Mouse (Mus musculus): ENCODE results near the gene Top3a. TPM values are rescaled to one million over a fixed set of nuclear protein-coding genes. Genes with fewer than 3 reads are reported as not detected.

Top3a gene
- polyA plus RNA-seq (2014; fragmentation: Illumina TruSeq; extraction: RNeasy Lipid Tissue Mini Kit (QIAGEN cat#74804); ENCODE audit: low read depth, low replicate concordance) = 4.9 TPM

DNA sequence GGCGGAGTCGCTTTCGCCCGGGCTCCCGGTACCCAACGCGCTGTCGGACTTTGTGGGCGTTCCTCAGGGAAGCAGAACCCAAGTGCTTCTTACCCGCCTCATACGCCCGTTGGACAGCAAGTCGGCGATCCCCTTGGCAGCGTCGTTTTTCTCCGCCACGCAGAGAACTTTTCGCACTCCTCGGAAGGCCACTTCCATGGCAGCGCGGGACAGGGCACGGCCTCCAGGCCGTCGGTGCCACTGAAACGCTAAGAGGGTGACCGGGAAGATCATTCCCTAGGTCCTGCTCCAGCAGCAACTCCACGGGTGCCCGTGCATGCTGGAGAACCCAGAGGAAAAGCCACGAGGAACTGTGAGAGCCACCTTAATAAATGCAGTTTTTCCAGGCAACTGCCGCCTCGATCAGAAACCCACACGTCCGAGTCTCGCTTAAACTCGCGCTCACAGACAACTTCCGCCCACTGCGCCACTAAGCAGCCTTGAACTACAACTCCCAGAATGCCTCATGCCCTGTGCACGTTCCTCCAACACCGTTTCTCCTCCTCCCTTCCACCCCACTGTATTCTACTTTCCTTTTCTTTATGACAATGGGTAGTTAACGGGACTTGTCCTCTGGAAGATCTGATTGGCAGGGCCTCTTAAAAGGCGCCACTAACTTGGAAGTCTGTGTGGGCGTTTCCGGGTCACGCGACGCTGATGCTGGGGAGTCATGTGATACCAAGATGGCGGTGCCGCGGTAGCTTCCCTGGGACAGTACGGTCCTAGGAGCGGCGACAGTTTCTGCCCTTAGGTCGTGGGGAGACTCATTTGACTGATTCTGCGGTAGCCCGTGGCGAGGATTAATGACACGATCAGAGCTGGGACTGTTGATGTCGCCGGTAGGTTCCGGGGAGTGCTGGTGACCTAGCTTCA is at the start of gene Top3a, which contains the start of gene Smcr8:
TSS of gene Top3a (minus strand) at position 537 of the 912 bp plus-strand sequence.
TSS of gene Smcr8 (plus strand) at position 696 of the 912 bp plus-strand sequence.

GRCm38 (mm10) chr11:60811618-60812017 is 34.5 kb upstream of the Top3a start, which contains the start of gene Shmt1:
Shmt1 (minus strand) TSS chr11:60811718.

GRCm38 (mm10) chr11:60728260-60728761 is 48.9 kb downstream of the Top3a start, which contains the start of gene Mief2:
Mief2 (plus strand) TSS chr11:60728398.

DNA sequence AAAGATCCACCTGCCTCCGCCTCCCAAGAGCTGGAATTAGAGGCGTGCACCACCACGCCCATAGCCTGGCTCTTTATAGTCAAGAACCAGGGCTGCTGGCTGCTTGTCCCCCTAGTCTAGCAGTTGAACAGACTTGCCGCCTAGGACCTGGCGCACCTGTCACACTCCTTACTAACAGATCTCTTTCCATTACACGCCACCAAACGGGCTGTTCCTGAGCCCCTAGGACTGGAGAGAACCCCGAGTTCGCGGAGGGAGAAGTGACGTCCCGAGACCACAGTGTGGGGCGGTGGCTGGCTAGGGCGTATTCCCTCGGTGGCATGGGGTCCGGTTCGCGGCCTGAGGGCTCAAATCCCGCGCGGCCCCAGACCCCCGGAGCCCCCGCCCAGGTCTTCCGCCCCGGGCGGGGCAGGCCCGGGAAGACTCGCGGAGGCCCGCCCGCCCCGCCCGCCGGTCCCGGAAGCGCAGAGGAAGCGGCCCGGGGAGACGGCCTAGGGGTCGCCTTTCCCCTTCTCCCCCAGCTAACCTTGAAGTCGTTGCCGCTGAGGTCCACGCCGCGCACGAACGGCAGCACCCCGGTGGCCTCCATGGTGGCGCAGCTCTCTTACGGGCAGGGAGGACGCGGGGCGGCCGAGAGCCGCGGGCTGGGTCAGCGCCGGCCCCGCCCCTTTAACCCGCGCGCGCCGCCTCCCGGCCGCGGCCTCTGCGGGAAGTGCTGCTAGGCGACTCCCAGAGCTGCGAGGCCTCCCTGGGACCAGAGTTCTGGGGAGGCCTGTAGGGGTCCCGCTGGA is 50.4 kb downstream of the Top3a start, which contains the start of gene Flii:
TSS of gene Flii (minus strand) at position 663 of the 791 bp plus-strand sequence.

GRCm38 (mm10) chr11:60699524-60700075 is 77.6 kb downstream of the Top3a start, which contains the start of gene Llgl1:
Llgl1 (plus strand) TSS chr11:60699723.

Other genes starting within 250 kb of the Top3a start
- 89.8 TPM for gene Alkbh5, start 241.0 kb downstream of the Top3a start, polyA plus RNA-seq (2014; fragmentation: Illumina TruSeq; extraction: RNeasy Lipid Tissue Mini Kit (QIAGEN cat#74804); ENCODE audit: low read depth, low replicate concordance)
- gene Llgl1, start 77.6 kb downstream of the Top3a start, polyA plus RNA-seq (2014; fragmentation: Illumina TruSeq; extraction: RNeasy Lipid Tissue Mini Kit (QIAGEN cat#74804); ENCODE audit: low read depth, low replicate concordance) = 0.52 TPM
- gene Flii, start 50.1 kb downstream of the Top3a start, polyA plus RNA-seq (2014; fragmentation: Illumina TruSeq; extraction: RNeasy Lipid Tissue Mini Kit (QIAGEN cat#74804); ENCODE audit: low read depth, low replicate concordance) = 8.9 TPM
- gene Mief2, start 49.0 kb downstream of the Top3a start, polyA plus RNA-seq (2014; fragmentation: Illumina TruSeq; extraction: RNeasy Lipid Tissue Mini Kit (QIAGEN cat#74804); ENCODE audit: low read depth, low replicate concordance) = 0.87 TPM
- gene Smcr8, start 159 bp upstream of the Top3a start, polyA plus RNA-seq (2014; fragmentation: Illumina TruSeq; extraction: RNeasy Lipid Tissue Mini Kit (QIAGEN cat#74804); ENCODE audit: low read depth, low replicate concordance) = 14.1 TPM
- 40.2 TPM for gene Shmt1, start 34.4 kb upstream of the Top3a start, polyA plus RNA-seq (2014; fragmentation: Illumina TruSeq; extraction: RNeasy Lipid Tissue Mini Kit (QIAGEN cat#74804); ENCODE audit: low read depth, low replicate concordance)
- 5.1 TPM for gene Dhrs7b, start 53.3 kb upstream of the Top3a start, polyA plus RNA-seq (2014; fragmentation: Illumina TruSeq; extraction: RNeasy Lipid Tissue Mini Kit (QIAGEN cat#74804); ENCODE audit: low read depth, low replicate concordance)
- gene Tmem11, start 101.9 kb upstream of the Top3a start, polyA plus RNA-seq (2014; fragmentation: Illumina TruSeq; extraction: RNeasy Lipid Tissue Mini Kit (QIAGEN cat#74804); ENCODE audit: low read depth, low replicate concordance) = 16.0 TPM
- 2.3 TPM for gene Natd1, start 137.4 kb upstream of the Top3a start, polyA plus RNA-seq (2014; fragmentation: Illumina TruSeq; extraction: RNeasy Lipid Tissue Mini Kit (QIAGEN cat#74804); ENCODE audit: low read depth, low replicate concordance)
- 18.3 TPM for gene Map2k3, start 154.7 kb upstream of the Top3a start, polyA plus RNA-seq (2014; fragmentation: Illumina TruSeq; extraction: RNeasy Lipid Tissue Mini Kit (QIAGEN cat#74804); ENCODE audit: low read depth, low replicate concordance)
- 0.41 TPM for gene Kcnj12, start 245.2 kb upstream of the Top3a start, polyA plus RNA-seq (2014; fragmentation: Illumina TruSeq; extraction: RNeasy Lipid Tissue Mini Kit (QIAGEN cat#74804); ENCODE audit: low read depth, low replicate concordance)